Mouse (Mus musculus): ENCODE results near the gene Nol6. TPM values are rescaled to one million over a fixed set of nuclear protein-coding genes. Genes with fewer than 3 reads are reported as not detected.

Nol6 gene
- polyA plus RNA-seq, 1 experiment = 26.3 TPM

GRCm38 (mm10) chr4:41158251-41158650, 34.0 kb upstream of the Nol6 start:
- H3K79me2 ChIP-seq (ENCODE audit: control insufficient read depth, insufficient read depth) = peaks cover 94% of the 10 kb centered on the region
- H3ac ChIP-seq (ENCODE audit: control insufficient read depth, insufficient read length) = no peak overlapping the region
- no peak overlapping the region for H3K4me3 ChIP-seq
- H3K27me3 ChIP-seq (ENCODE audit: control insufficient read depth, insufficient read depth, insufficient read length) = no peaks in the 10 kb centered on the region
- TF ChIP-seq MYOD1 (IDR thresholded peaks at IDR 0.05; ENCODE audit: control insufficient read depth in 1 of 3, insufficient read length in 2 of 3, low read depth in 2 of 3) (no peak), E2F4 (IDR thresholded peaks at IDR 0.05; ENCODE audit: insufficient read depth) (no peak), TCF3 (IDR thresholded peaks at IDR 0.05; ENCODE audit: insufficient read length, low read depth) (no peak)
- H3K36me3 ChIP-seq (ENCODE audit: control insufficient read depth, insufficient read depth) = no peaks in the 10 kb centered on the region
- no peak overlapping the region for H3K4me2 ChIP-seq (ENCODE audit: low read depth)

GRCm38 (mm10) chr4:41156961-41157360, 32.7 kb upstream of the Nol6 start:
- Histone ChIP-seq H3K4me2 (ENCODE audit: low read depth) (no peak overlapping the region), H3K79me2 (ENCODE audit: control insufficient read depth, insufficient read depth) (peaks cover 93% of the 10 kb centered on the region), H3K4me3 (no peak overlapping the region), H3K27me3 (ENCODE audit: control insufficient read depth, insufficient read depth, insufficient read length) (no peaks in the 10 kb centered on the region), H3ac (ENCODE audit: control insufficient read depth, insufficient read length) (no peak overlapping the region), H3K36me3 (ENCODE audit: control insufficient read depth, insufficient read depth) (no peaks in the 10 kb centered on the region)
- TF ChIP-seq USF1 (IDR thresholded peaks at IDR 0.05; ENCODE audit: low read depth) (no peak), MYOG (IDR thresholded peaks at IDR 0.05; ENCODE audit: control insufficient read depth in 1 of 3, insufficient read depth in 1 of 3, insufficient read length in 2 of 3, low read depth in 2 of 3) (no peak), TCF12 (IDR thresholded peaks at IDR 0.05; ENCODE audit: insufficient read depth, poor library complexity, severe bottlenecking) (no peak), CEBPB (IDR thresholded peaks at IDR 0.05; ENCODE audit: insufficient read depth, poor library complexity, severe bottlenecking) (no peak), MYOD1 (IDR thresholded peaks at IDR 0.05; ENCODE audit: control insufficient read depth in 1 of 3, insufficient read length in 2 of 3, low read depth in 2 of 3) (no peak)

GRCm38 (mm10) chr4:41153146-41153545, 28.9 kb upstream of the Nol6 start:
- Histone ChIP-seq H3K27me3 (ENCODE audit: control insufficient read depth, insufficient read depth, insufficient read length) (no peaks in the 10 kb centered on the region), H3K4me3 (no peak overlapping the region), H3ac (ENCODE audit: control insufficient read depth, insufficient read length) (no peak overlapping the region), H3K36me3 (ENCODE audit: control insufficient read depth, insufficient read depth) (no peaks in the 10 kb centered on the region), H3K4me2 (ENCODE audit: low read depth) (no peak overlapping the region), H3K79me2 (ENCODE audit: control insufficient read depth, insufficient read depth) (peaks cover 98% of the 10 kb centered on the region)
- no peak for TF ChIP-seq E2F4 (IDR thresholded peaks at IDR 0.05; ENCODE audit: insufficient read depth)
- no peak for TF ChIP-seq MAX (IDR thresholded peaks at IDR 0.05; ENCODE audit: low read depth)
- no peak for TF ChIP-seq TCF12 (IDR thresholded peaks at IDR 0.05; ENCODE audit: insufficient read depth, poor library complexity, severe bottlenecking)
- TF ChIP-seq USF1 (IDR thresholded peaks at IDR 0.05; ENCODE audit: low read depth) = no peak
- no peak for TF ChIP-seq POLR2A (IDR thresholded peaks at IDR 0.05; ENCODE audit: insufficient read length, low read depth)
- TF ChIP-seq SRF (IDR thresholded peaks at IDR 0.05; ENCODE audit: control insufficient read depth, insufficient read length, low read depth) = no peak
- TF ChIP-seq CEBPB (IDR thresholded peaks at IDR 0.05; ENCODE audit: insufficient read depth, poor library complexity, severe bottlenecking) = no peak
- TF ChIP-seq REST (IDR thresholded peaks at IDR 0.05; ENCODE audit: insufficient read depth, insufficient read length) = no peak
- TF ChIP-seq MYOG (IDR thresholded peaks at IDR 0.05; ENCODE audit: control insufficient read depth in 1 of 3, insufficient read depth in 1 of 3, insufficient read length in 2 of 3, low read depth in 2 of 3) = no peak
- TF ChIP-seq POLR2AphosphoS2 (IDR thresholded peaks at IDR 0.05; ENCODE audit: insufficient read length, low read depth) = no peak

- no peaks in the 10 kb centered on the region for H3K36me3 ChIP-seq (ENCODE audit: control insufficient read depth, insufficient read depth)
- H3K4me2 ChIP-seq (ENCODE audit: low read depth) = no peak overlapping the region
- peaks cover 98% of the 10 kb centered on the region for H3K79me2 ChIP-seq (ENCODE audit: control insufficient read depth, insufficient read depth)
- no peaks in the 10 kb centered on the region for H3K27me3 ChIP-seq (ENCODE audit: control insufficient read depth, insufficient read depth, insufficient read length)
- no peak for TF ChIP-seq POLR2AphosphoS2 (IDR thresholded peaks at IDR 0.05; ENCODE audit: insufficient read length, low read depth)
- TF ChIP-seq MYOG (IDR thresholded peaks at IDR 0.05; ENCODE audit: control insufficient read depth in 1 of 3, insufficient read depth in 1 of 3, insufficient read length in 2 of 3, low read depth in 2 of 3) = no peak
- TF ChIP-seq TCF12 (IDR thresholded peaks at IDR 0.05; ENCODE audit: insufficient read depth, poor library complexity, severe bottlenecking) = no peak
- no peak for TF ChIP-seq USF1 (IDR thresholded peaks at IDR 0.05; ENCODE audit: low read depth)
- no peak for TF ChIP-seq POLR2A (IDR thresholded peaks at IDR 0.05; ENCODE audit: insufficient read length, low read depth)
- no peak for TF ChIP-seq MAX (IDR thresholded peaks at IDR 0.05; ENCODE audit: low read depth)
- TF ChIP-seq REST (IDR thresholded peaks at IDR 0.05; ENCODE audit: insufficient read depth, insufficient read length) = no peak
- H3ac ChIP-seq (ENCODE audit: control insufficient read depth, insufficient read length) = no peak overlapping the region
- no peak overlapping the region for H3K4me3 ChIP-seq
Observed at GRCm38 (mm10) chr4:41151186-41151585, 26.9 kb upstream of the Nol6 start.

GRCm38 (mm10) chr4:41149891-41150290, 25.6 kb upstream of the Nol6 start:
- no peaks in the 10 kb centered on the region for H3K36me3 ChIP-seq (ENCODE audit: control insufficient read depth, insufficient read depth)
- H3K4me3 ChIP-seq = no peak overlapping the region
- H3K27me3 ChIP-seq (ENCODE audit: control insufficient read depth, insufficient read depth, insufficient read length) = no peaks in the 10 kb centered on the region
- TF ChIP-seq TCF3 (IDR thresholded peaks at IDR 0.05; ENCODE audit: insufficient read length, low read depth) (no peak), POLR2A (IDR thresholded peaks at IDR 0.05; ENCODE audit: insufficient read length, low read depth) (no peak), TCF12 (IDR thresholded peaks at IDR 0.05; ENCODE audit: insufficient read depth, poor library complexity, severe bottlenecking) (no peak), MAX (IDR thresholded peaks at IDR 0.05; ENCODE audit: low read depth) (no peak), MYOG (IDR thresholded peaks at IDR 0.05; ENCODE audit: control insufficient read depth in 1 of 3, insufficient read depth in 1 of 3, insufficient read length in 2 of 3, low read depth in 2 of 3) (no peak), E2F4 (IDR thresholded peaks at IDR 0.05; ENCODE audit: insufficient read depth) (no peak)
- H3ac ChIP-seq (ENCODE audit: control insufficient read depth, insufficient read length) = no peak overlapping the region
- H3K79me2 ChIP-seq (ENCODE audit: control insufficient read depth, insufficient read depth) = peaks cover 98% of the 10 kb centered on the region
- H3K4me2 ChIP-seq (ENCODE audit: low read depth) = no peak overlapping the region
